Mouse (Mus musculus): ENCODE measurements at regions not wholly inside any gene's neighbourhood (a gene's known extent, or its start where the extent isn't known, plus 50 kb on each side); places are given as distances from the start of the nearest gene placed in this dataset.
"Not testable (repeated sequence)": the region's sequence is repeated elsewhere in the genome, so short reads cannot be mapped to it uniquely, and the experiment has no call there.

DNA sequence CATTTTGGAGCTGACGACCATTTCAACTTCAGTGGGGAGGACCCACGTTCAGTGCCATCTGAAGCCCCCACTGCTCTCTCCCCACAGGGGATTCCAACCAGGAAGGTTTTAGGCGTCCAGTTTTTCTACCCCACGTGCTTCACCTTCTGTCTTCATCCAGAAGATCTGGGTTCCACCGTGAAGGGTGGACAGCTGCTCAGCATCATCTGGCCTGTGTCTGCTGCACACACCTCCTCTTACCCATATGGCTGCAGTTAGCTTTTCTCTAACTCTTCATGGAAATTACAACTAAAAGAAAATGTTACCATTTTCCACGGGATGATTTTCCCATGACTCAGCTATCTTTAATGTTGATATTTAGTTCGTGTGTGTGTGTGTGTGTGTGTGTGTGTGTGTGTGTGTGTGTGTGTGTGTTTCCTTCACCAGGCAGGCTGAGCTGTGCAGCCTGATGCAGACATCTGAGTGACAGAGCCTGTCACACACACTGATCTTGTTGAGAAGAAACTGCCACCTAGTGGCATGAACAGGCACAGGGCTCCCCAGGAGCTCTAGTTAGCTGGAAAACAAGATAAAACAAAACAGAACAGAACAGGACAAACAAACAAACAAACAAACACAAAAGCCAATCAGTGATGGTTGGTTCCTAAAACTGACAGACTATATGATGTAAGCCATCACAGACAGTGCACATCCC is 107.5 kb upstream of the Rasgrp1 start:
- peak; percentile 56 for DNase-seq (ENCODE audit: low read depth, low spot score)

DNA sequence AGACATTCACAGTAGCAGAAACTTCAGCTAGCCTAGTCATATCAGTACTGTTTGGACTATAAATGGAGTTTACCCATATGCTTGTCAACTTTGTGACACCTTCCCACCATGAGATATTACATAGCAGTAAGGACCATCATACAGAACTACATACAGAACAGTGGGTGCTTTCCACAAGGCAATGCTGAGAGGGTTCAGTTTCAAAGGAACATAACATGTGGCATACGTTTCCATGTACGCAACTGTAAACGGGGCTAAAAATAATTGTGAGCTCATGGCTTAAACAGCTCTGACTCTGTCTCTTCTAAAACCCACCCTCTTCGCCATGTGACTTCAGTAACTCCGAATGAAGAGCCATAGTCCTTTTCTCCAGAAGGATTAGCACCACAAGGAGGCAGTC is 109.0 kb upstream of the Rasgrp1 start:
- no peak for DNase-seq (ENCODE audit: low read depth, low spot score)

DNA sequence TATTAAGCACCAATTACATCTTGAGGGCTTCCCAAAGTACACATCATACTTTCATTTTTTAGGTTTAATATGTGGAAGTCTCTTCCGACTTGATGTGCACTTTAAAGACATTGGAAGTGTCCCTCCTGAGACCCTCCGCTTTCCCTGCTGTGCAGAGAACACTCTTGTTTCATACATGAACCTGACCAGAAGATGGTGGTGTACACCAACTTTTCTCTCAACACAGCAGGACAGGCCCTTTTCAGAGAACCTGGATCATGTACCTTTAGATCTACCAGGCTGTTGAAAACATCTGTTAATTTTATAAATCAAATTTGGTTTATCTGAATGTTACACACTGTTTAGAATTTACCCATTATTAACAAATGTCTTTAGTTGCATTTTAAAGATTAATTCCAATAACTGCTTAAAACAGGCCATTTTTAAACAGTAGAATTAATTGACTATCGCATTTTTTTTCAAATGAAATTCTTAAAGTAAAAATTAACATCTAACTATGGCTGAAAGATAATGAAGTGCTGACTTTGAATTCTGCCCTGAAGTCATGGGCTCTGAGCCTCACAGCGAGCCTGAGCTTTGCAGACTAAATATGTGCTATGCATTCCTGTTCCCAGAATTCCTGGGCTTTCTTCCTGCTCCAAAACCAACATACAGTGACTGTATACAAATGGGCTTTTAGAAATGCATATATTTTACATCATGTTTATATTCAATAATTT is 112.4 kb upstream of the Rasgrp1 start:
- DNase-seq (ENCODE audit: low read depth, low spot score), result no peak

DNA sequence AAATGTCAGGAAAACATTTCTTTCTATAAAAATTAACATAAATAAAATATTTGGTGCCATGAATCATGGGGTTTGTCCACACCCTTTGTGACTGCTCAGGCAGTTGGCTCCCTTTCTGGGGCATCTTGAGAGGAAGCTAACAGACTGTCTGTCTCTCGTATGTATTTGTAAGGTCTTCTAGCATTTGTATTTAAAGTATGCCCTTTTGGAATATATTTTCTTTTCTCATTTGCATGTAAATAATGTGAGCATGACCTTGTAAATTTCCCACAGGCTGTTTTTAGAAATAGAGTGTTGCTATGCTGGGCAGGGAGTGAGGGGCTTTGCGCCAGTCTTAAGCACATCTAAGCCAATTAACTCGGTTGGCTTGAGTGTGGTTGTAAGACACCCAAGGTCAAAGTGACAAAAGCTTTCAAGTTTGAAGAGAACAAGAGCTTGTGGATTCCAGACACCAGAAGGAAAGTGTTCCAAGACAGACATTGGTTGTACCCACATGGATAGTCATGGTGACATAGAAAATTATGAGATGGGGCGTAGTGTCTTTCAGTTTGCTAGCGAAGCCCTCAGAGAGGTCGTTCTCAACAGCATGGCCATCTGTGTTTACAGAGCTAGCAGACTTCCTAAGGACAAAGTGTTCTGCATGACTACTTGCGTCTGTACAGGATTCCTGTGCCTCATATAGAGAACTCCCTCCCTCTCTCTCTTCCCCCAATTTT is 113.1 kb upstream of the Rasgrp1 start:
- DNase-seq (ENCODE audit: low read depth, low spot score), result no peak

DNA sequence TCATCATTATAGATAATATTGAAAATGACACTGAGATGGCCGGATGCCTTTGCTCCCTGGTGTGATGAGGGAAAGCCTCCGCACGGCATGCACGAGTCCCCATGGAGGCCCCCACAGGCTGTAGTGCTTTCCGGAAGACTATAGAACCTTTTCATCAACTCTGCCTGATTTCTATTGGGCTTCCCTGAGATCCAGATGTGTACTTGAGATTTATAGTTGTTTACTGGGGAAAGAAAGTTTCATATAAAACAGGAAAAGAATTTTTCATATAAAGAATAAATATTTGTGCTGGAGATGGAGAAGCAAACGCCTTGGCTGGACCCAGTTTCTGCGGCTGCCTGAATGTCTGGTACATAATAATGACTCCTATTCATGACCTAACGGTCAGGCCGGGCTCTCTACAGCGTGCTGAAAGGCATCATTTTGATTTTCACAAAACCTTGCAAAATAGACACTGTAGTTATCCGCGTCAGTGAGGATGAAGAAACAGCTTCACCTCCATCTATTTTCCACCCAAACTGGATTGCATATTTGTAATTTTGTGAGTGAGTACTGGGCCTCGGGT is 113.7 kb upstream of the Rasgrp1 start:
- no peak for DNase-seq (ENCODE audit: low read depth, low spot score)

DNA sequence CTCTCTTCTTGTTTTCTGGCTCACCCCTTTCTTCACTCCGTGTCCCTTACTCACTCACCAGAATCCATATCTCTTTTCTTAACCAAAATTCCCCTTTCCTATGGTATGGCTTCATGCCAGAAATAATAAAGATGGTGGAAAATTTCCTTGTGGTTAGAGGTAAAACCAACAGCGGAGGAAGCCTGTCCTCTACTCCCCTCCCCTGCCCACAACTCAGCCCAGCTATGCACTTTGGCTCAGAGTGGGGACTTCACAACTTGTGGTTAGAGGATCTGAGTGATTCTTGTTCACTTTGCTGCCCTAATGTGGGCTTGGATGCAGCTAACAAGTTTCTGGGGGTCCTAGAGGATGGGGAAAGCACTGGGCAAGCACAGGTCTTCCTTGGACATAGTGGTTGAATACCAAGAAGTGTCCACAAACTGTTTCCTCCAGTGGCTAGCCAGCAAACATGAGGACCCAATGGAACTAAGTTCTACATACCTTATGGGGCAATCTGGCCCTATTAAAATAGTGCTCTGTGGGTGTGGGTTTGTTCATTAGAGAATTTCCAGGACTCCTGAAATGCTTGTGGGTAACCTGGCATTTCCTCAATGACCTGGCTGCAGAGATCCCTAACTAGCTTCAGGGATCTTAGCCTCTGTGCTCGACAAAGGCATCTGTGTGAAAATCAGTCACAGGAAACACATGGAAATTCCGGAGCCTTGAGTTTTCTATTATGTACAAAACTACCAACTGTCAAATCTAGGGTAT is 118.9 kb upstream of the Rasgrp1 start:
- no peak for DNase-seq (ENCODE audit: low read depth, low spot score)

DNA sequence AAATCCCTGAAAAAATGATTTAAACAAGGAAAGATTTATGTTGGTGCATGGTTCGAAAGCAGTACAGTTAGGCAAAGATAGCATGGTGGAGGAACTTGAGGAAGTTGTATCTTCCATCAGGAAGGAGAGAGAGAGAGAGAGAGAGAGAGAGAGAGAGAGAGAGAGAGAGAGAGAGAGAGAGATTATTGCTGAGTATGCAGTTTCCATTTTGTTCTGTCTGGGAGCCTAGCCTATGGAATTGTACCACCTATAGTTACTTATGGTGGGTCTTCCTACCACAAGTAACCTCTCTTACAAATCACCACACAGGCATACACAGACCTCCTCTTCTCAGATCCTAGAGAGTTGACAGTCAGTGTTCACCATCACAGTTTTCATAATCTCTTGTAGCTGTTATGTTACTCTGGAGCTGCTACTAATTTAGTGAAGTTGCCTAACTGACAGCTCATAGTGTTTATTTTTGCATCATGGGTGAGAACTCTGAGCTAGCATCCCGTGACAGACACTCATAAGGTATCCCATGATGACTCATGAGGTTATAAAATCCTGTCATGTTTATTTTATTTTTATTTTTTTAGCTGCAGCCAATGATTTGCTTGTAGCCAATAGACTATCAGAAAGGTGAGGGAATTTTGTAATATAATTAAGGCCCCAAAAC is 132.2 kb upstream of the Rasgrp1 start:
- DNase-seq (ENCODE audit: low read depth, low spot score), result no peak

DNA sequence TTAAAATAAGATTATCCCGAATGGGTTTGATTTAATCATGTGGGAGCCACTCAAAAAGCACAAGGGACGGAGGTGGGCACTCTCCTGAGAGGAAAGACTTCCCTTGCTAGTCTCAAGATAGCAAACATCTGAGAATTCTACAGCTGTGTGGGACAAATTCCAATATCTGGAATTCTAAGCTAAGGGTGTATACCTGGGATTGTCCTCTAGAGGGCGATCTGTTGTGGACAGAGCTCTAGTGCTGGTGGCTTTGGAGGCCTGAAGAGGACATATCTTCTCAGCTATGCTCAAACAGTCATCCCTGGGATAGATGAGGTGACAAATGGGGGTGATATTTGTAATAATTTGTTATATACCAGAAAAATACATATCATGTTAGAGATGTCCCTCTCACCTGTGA is 132.8 kb upstream of the Rasgrp1 start:
- peak; percentile 9 for DNase-seq (ENCODE audit: low read depth, low spot score)

DNA sequence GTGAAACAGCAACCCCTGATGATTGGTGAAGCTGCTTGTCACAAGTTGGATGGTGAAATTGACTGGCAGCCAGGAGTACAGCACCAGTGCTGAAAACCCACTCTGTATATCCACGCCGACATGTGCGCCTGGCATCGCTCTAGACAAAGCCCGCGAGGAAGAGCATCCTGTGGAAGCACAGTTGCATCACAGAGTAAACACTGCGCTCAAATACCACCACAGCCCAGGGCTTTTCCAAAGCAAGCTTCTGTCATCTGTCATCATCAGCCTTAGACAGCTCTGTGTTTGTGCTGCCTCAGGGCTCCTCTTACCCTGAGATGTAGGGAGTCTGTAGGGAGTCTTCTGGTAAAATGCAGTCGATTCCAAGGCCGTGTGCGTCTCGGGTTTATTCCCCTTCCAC is 134.7 kb upstream of the Rasgrp1 start:
- not testable (repeated sequence) for DNase-seq (ENCODE audit: low read depth, low spot score)

DNA sequence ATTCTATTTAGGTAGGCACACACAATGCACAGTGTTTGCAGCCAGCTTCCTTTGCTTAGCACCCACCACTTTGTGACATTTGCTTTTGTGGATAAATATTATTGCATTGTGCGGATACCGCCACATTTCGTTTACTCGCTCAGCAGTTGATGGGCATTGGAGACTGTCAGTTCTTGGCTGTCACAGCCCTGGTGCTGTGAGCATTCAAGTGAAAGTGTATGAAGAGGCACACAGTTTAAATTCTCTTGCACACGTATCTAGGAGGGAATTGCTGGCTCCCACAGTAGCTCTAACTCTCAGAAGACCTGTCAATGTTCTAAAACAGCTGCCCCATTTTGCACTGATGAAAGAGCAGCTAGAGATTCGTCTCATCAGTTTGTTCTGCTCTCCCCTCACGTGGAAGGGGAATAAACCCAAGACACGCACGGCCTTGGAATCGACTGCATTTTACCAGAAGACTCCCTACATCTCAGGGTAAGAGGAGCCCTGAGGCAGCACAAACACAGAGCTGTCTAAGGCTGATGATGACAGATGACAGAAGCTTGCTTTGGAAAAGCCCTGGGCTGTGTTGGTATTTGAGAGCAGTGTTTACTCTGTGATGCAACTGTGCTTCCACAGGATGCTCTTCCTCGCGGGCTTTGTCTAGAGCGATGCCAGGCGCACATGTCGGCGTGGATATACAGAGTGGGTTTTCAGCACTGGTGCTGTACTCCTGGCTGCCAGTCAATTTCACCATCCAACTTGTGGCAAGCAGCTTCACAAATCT is 136.6 kb upstream of the Rasgrp1 start:
- DNase-seq (ENCODE audit: low read depth, low spot score), result not testable (repeated sequence)

DNA sequence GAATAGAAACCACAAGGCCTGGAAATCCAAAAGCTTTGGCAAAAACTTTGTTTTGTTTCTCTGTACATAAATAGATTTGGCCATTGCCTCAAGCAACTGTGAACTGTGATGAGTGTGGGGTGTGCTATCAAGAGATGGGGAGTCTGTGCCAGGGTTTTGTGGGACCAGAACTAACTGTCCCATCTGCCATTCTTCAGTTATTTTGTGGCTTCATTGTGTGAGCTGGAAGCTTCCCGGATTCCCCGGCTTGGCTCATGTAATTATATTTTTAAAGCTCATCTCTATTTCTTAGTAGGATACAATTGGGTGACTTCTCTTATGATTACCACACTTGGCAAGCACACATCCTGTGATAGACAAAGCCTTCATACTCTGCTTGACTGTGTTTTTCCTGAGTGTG is 143.6 kb upstream of the Rasgrp1 start:
- DNase-seq (ENCODE audit: low read depth, low spot score), result no peak

DNA sequence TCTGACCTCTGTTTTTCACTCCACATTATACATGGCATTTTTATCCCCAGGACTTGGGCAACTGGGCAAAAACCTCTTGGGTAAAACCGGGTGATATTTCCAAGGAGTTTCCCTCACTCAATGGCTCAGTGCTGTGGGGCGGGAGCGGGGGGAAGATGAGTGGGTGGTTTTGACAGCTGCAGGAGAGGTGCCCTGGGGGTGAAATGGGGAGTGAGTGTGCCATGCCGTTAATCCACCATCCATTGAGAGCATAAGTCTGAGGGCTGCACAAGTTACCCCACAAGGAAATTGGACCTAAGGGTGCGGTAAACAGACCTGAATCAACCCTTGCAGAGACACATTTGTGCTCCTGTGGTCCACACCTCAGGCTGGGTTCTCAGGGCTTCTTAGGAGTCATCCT is 155.8 kb upstream of the Rasgrp1 start:
- no peak for DNase-seq (ENCODE audit: low read depth, low spot score)

DNA sequence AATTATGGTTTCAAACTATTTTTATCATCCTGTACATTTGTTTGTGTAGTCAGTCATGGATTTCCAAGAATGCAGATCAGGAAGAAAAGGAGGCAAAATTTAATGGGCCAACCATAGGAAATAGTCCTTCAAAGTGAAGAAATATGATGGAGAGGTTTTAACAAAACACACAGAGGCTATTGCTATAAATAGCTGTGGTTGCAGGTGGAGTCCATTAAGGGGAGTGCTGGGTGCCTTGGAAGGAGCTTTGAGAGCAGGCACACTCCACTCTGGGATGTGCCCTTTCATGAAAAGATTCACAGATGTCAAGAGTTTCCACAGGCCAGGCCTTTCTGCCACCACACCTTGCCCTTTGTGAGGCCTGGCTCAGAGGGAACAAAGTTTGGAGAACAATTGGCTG is 159.8 kb upstream of the Rasgrp1 start:
- DNase-seq (ENCODE audit: low read depth, low spot score), result no peak

DNA sequence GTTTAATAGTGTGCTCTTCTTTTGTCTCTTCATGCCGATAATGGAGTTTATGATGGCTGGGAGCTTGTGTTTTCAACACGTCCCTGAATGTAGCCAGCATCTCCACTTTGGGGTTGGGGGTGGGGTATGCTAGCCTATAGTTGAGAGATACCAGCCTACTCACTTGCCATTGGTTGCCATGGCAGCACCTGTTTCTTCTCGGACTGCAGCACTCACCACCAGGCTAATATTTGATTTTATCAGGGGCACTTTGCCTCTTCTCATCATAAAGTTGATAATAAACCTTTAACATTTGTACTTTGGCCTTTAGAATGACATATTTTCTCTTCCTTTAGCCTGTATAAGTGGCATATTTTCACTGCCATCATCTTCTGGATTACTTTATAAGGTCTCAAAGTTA is 168.9 kb upstream of the Rasgrp1 start:
- DNase-seq (ENCODE audit: low read depth, low spot score), result no peak

DNA sequence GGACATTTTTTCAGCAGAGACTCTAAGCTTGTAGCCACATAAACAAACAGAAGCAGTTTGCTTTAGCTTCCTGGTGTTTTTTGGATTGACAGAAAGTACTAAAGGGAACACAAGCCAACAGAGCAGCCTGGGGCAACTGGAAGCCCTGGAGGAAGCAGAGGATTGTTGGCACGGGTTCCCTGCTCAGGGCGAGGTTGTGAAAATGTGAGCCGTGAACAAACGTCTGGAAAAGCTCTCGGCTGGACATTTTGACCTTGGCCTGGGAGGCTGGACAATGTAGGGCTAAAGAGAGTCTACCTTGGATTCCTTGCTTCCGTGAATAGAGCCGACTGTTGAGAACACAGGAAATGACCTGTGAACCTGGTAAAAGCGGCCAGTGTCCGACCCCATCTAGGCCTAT is 169.8 kb upstream of the Rasgrp1 start:
- DNase-seq (ENCODE audit: low read depth, low spot score), result no peak

DNA sequence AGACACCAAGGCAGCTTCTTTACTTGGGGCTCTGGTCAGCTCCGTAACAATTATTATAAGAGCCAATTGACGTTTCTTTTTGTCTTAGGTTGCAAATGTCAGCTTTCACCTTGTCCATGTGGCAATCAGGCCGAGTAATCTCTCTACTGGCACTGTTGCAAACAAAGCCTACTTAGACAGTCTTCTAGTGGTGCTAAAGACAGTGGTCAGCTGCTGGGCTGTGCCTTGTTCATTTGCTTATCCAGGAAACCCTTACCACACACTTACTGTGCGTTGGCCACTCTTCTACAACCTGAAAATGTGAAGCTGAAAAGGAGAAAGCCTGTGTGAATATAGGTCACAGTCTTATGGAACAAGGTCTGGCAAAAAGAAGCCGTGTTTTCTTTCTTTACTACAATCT is 181.6 kb upstream of the Rasgrp1 start:
- no peak for DNase-seq (ENCODE audit: low read depth, low spot score)

DNA sequence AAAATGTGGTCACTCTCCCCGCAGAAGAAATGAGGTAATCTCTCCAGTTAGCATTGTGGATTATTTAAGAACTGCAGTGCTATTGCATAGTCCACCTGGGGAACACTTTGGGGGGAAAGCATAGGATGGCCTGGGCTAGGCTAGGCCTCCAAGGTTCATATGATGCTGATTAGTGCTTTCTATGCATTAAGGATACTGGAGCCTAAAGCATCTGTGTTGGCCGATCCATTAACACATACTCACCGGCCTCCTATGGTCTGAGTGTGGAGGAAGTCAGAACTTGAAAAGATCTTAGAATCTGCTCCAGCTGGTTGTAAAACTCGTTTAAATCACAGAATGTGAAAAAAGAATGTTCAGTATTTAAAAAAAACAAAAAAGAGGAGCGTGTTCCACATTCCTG is 196.1 kb upstream of the Rasgrp1 start:
- no peak for DNase-seq (ENCODE audit: low read depth, low spot score)

DNA sequence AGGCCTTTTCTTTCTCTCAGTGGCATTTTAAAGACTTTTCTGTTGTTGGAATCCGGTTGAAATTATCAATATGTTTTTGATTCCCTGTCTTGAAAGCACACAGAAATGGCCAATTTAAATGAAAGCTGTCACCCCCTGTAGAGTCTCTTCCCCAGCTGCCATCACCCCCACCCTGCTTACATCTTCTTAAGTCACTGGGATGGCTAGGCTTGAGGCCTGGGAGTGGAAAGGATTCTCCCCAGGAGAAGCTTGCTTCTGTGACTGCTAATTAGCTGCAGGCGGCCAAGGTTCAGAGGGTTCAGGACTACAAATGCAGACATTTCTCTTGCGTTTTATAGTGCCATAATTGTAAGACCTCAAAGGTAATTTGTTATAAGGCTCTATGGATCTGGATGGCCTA is 196.5 kb upstream of the Rasgrp1 start:
- DNase-seq (ENCODE audit: low read depth, low spot score), result no peak

DNA sequence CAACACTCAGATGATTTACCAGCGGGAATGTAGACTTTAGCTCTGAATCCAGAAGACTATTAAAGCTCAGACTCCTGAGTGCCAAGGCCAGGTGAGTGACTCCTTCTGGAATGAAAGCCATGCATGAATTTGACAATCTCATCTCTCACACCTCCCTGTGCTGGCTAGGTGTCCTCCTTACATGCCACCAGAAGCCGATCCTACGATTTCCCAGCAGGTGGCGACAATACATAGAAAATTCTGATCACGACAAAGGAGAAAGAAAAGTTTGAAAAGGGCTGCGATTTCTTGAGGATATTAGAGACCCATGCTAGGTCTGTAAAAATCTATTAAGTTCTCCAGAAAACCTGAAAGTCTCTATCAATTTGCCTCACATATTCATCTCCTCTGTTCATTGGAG is 198.7 kb upstream of the Rasgrp1 start:
- DNase-seq (ENCODE audit: low read depth, low spot score), result peak; percentile 55

DNA sequence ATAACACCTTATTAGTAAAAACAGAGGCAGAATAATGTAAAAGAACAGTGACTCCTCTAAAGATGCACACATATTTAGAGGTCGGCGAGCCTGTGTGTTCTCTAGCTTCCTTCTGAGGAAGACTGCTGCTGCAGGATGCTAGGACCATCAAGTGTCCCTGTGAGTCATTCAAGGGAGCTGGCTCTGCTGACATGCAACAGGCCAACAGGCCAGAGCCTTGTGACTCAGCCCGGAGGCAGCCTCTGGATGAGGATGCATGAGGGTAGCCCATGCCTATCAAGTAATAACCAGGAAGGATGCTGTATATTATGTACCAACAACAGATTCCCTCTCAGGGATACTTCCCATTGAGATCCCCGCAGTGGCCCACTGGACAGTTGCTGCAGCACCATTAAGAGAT is 199.5 kb upstream of the Rasgrp1 start:
- no peak for DNase-seq (ENCODE audit: low read depth, low spot score)
